Mouse (Mus musculus) liver, embryonic 14 days (tissue): ENCODE measurements around the gene Creg1. TPM values are rescaled to one million over a fixed set of nuclear protein-coding genes. Genes with fewer than 3 reads are reported as not detected.

Experiments used
- polyA plus RNA-seq: library from polyadenylated mRNA; depleted of rRNA; stranded (reverse); fragments of >200 nt; gene quantifications from 2 replicates; pipeline ENCODE4 v1.2.3, GENCODE M21; 2012; rRNA removed

Gene Creg1
- 97.1 and 115 TPM in 2 replicates for polyA plus RNA-seq

GRCm38 (mm10) chr1:165763635-165764372, at the start of gene Creg1:
TSS of gene Creg1 (plus strand) at chr1:165763746.

GRCm38 (mm10) chr1:165788511-165788910, 25.0 kb downstream of the Creg1 start, which contains the start of gene Cd247:
TSS of gene Cd247 (plus strand) at chr1:165788681.

Other genes with a start within 250 kb of the Creg1 start
- gene Mpzl1, start 129.2 kb upstream of the Creg1 start, polyA plus RNA-seq: 18.5 and 20.2 TPM in 2 replicates
- 4.2 and 5.3 TPM in 2 replicates for gene Rcsd1, start 54.0 kb upstream of the Creg1 start, polyA plus RNA-seq
- 0.09 and 0.12 TPM in 2 replicates for gene Cd247, start 24.9 kb downstream of the Creg1 start, polyA plus RNA-seq
- 2.0 and 2.3 TPM in 2 replicates for gene Pou2f1, start 238.9 kb downstream of the Creg1 start, polyA plus RNA-seq